Mouse (Mus musculus) layer of hippocampus, postnatal 14 days (tissue): ENCODE measurements around the gene Olfr640. TPM values are rescaled to one million over a fixed set of nuclear protein-coding genes. Genes with fewer than 3 reads are reported as not detected.

Experiments used
- DNase-seq, 2 experiments: peaks; one replicate each; pipeline ENCODE4 v3.0.0; 2021 to 2022; ENCODE audit warnings: low spot score in 2 of 2, mixed read lengths in 1 of 2
- long read RNA-seq, 2 experiments: library from polyadenylated mRNA; stranded (forward); transcript quantifications; one replicate each; pipeline ENCODE4 v2.0.0; 2021
- total RNA-seq, 2 experiments: library from RNA; stranded (reverse); gene quantifications; 2 replicates each; pipeline ENCODE4 v1.2.3; 2021

Olfr640 gene
- not detected for total RNA-seq
- long read RNA-seq, experiment 1, result 0 reads
- long read RNA-seq, experiment 2, result 0 reads

DNA sequence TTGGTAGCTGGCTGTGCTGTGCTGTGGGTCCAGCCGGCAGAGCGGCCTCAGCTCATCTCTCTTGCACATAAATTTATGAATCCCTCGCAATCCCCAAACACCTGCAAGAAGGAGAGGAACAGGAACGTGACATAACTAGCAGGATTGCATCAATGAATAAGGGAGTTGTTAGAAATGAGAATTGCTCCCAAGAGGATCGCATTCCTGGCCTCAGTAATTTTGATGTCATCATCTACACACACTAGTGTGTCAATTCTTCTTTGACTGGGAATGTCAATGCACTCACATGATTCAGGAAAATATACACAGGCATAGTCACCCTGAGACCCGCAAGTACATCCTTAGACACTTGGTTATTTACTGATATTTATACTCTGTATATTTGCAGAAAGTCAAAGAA, at the start of gene Olfr640:
Olfr640 (minus strand) TSS at position 101 of the 400 bp plus-strand sequence.
- DNase-seq, result no peak

DNA sequence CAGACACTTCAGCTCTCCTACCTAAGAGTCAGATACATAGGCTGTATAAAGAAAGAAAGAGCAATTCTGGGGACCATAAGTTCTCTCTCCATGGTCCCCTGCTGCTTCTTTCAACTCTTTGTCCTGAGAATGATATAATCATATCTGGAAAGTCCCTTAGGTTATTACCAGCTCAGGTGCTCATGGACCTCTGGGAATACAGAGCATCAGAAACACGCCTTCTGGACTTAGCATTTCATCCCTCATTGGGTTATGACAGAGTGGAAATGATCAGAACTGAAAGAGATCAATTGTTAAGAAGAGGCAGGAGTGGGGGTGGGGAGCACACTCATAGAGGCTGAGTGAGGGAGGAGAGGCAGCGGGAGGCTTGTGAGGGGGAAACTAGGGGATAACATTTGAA, 46.4 kb upstream of the Olfr640 start, which contains the start of gene Olfr644:
Olfr644 (minus strand) TSS at position 101 of the 400 bp plus-strand sequence.
- DNase-seq, result no peak

DNA sequence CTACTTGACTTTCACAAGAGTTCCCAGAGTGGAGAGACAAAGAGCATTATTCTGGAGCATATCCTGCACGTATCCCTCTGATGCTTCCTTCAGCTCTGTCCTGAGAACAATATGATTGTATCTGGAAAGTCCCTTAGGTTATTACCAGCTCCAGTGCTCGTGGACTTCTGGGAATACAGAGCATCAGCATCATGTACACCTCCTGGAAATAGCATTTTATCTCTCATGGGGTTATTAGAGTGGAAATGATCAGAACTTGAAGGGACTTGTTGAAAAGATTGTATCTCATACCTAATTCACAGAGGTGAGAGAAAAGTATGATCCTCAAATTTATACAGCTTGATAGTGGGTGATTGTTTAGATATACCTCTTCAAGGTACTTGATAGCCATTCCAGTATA, 36.0 kb upstream of the Olfr640 start, which contains the start of gene 4930516K23Rik:
4930516K23Rik (minus strand) TSS at position 101 of the 400 bp plus-strand sequence.
- no peak for DNase-seq

DNA sequence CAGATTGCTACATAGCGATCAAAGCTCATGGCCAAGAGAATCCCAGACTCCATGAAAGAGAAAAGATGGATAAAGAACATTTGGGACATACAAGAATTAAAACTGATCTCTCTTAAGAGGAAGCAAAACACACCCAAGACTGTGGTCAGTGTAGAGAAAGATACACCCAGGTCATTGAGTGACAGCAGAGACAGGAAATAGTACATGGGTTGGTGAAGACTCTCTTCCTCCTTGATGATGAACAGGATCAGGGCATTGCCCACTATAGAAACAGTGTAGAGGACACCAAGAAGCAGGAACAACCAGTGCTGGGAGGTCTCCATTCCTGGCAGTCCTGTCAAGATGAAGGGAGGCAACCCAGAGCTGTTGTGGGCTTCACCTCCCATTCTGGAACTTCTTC, 33.8 kb upstream of the Olfr640 start:
- DNase-seq, result no peak

DNA sequence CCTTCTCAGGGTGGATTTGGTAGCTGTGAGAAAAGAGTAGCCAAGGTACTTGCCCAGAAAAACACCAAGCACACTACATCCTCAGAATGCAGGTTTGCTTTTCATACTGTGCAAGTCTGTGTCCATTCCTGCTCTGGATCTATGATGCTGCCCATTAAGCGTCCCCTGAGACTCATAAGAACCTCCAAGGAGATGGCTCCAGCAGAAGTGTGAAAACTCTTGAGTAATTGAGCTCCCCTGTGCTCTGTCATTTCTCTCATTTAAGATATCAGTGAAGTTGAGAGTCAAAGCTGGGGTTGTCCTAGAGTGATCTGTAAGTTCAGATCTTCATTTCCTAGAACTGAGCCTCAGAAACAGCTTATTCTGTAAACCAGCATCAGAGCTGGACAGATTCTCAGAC, 27.2 kb upstream of the Olfr640 start, which contains the start of gene Olfr642:
Olfr642 (minus strand) TSS at position 101 of the 400 bp plus-strand sequence.
- no peak for DNase-seq

DNA sequence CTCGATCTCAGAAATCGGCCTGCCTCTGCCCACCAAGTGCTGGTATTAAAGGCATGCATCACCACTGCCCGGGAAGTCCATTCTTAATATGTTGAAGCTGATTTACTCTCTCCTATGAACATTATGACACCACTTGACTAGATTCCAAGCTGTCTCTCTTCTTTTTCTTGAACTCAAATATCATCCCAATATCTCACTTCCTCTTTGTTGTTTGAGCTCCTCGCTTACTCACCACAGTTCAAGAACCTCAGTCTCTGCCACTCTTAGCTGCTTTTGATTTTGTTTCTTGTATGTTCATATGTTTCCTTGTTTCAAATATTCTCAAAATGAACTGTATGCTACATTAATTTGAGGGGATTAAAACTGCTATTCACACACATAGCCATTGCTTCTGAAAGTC, 25.4 kb upstream of the Olfr640 start:
- no peak for DNase-seq

DNA sequence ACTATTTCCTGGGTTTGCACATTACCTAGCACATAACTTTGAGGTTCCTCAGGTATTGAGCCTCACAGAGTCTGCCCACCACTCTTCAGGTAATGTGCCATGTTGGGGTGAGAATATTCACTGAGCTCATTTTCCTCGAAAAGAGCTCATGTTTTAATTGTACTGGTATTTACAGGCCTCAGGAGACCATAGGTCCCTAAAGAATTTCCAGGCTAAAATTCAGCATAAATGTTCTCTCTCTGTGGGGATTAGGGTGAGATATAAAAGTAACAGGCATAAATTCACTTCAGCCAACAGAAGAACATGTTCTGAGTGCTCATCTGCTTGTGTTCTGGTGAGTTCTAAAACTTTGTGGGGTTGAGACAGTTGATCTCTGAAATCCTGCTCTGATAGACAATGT, 9.8 kb upstream of the Olfr640 start, which contains the start of gene Olfr641:
Olfr641 (plus strand) TSS at position 301 of the 400 bp plus-strand sequence.
- no peak for DNase-seq

DNA sequence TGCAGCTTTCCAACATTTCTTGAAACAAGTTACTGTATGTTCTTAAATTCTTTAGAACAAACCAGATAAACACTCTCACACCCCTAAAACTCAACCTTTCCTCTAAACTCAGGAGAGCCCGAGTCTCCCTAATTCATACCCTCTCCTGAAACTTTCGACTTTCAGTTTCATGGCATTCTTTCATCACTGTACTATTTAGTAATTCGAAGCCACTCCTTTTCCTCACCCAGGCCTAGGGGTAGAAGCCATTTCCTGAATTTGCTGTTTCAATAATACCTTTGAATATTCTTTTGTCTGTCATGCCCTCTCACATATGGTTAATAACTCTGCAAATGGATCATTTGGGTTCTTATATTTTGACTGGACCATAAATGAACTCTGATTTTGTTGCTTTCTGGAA, 1.6 kb upstream of the Olfr640 start:
- DNase-seq, result no peak

DNA sequence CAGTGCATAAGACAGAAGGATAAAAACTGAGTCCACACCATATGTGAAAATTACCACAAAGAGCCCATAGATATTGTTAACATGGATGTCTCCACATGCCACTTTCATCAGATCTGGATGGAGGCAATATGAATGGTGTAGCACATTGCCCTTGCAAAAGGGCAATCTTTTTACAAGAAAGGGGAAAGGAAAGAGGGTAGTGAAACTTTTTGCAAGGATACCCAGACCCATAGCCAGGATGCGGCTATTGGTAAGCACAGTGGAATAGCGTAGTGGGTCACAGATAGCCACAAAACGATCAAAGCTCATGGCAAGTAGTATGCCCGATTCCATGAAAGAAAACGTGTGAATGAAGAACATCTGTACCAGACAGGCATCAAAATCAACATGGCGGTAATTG, 3.7 kb downstream of the Olfr640 start:
- DNase-seq, result no peak

DNA sequence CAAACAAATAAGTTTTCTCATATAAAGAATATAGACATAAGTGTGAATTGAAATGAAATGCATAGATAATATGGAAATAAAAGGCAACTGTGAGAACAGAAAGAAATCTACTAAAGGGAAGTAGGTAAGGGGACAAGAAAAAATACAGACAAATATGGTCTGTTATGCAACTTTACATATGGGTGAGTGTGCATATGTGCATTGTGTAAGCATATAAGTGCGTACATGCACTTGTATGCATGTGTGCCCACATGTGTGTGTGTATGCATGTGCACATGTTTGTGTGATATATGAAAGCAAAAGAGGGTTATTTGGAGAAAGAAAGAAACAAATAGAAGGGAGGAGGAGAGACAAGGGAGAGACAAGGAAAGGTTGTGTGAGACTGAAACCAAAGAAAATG, 6.4 kb downstream of the Olfr640 start:
- DNase-seq, result no peak

DNA sequence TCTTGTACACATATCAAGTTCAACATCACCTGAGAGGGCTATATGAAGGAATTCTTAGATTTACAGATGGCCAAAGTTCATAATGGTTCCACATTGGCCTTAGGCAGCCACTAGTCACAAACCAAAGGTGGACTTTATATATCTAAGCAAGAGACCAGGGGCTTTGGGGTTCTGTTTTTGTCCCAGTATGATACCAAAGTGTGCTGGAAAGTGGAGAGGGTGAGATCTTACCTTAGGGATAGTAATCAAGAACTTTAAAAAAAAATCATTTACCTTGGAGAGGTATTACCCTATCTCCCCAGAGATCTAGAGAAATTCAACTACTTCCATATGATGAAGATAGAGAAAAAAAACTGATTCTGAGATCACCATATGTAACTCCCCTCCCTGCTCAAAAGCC, 8.2 kb downstream of the Olfr640 start, which contains the start of gene Olfr639:
Olfr639 (minus strand) TSS at position 101 of the 400 bp plus-strand sequence.
- no peak for DNase-seq

DNA sequence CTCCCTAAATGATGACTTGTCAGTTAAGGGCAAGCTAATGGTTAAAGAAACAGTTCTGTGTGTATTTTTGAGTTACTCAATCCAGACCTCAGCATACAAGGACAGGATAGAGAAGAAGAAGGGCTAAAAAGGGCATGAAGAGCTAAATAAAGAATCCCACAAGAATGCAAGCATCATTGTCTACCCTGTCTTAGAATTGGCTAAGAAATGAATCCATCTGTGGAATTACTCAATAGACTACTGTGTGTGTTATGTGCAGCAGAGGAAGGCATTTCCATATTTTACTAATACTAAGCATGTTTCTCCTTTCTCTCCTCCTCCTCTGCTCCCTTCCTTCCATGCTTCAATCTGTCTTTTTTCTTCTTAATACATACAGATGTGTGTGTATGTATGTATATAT, 26.2 kb downstream of the Olfr640 start:
- no peak for DNase-seq

DNA sequence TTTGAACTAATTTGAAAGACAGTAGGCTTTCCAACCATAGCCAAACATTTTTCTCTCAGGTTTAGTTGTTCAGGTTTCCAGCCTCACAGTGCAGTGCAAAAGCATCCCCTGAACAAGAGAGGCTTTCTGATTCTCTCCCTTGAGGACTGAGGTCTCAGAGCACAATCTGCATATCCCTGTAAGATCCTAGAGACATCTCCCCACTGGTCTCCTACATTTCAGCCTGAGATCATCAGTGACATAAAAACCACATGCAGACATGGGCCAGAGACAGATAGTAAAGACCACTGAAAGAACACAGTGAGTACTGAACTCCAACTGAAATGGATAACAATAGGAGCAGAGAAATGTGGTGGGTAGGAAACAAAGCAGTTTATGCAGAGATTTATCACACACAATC, 26.9 kb downstream of the Olfr640 start, which contains the start of gene Olfr638:
Olfr638 (plus strand) TSS at position 301 of the 400 bp plus-strand sequence.
- DNase-seq, result no peak

DNA sequence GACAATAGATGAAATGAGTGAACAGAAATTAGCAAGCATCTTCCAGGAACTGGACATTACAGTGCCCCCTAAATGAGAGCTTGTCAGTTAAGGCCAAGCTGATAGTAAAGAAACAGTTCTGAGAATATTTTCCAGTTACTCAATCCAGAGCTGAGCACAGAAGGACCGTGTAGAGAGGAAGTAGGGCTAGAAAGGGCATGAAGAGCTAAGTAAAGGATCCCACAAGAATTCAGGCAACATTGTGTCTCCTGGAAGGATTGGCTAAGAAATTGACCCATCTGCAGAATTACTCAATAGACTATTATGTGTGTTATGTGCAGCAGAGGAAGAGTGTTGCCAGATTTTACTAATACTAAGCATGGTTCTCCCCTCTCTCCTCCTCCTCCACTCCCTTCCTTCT, 53.6 kb downstream of the Olfr640 start:
- DNase-seq, result no peak

DNA sequence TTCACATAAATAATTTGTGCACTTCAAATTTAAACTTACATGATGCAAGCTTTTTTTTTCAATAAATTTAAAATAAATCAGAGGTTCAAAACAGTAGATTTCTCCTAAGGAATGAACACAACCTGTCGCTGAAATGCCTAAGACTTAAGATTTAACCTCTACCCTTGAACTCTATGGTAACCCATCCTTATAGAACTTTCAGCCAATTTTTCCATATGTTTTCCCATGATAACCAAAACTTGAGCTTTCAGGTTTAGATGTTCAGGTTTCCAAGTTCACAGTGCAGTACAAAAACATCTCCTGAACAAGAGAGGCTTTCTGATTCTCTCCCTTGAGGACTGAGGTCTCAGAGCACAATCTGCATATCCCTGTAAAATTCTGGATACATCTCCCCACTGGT, 54.5 kb downstream of the Olfr640 start, which contains the start of gene Olfr635:
Olfr635 (plus strand) TSS at position 301 of the 400 bp plus-strand sequence.
- no peak for DNase-seq

Other genes with a start within 250 kb of the Olfr640 start
- gene Olfr68, start 245.9 kb downstream of the Olfr640 start, total RNA-seq, result not detected
- gene Olfr67, start 233.8 kb downstream of the Olfr640 start, total RNA-seq, result not detected
- 10 to 100 TPM; 58.3 to 79.4 TPM for gene Hbb-bt, start 211.6 kb downstream of the Olfr640 start, total RNA-seq
- 100 to 1,000 TPM; 565 to 654 TPM for gene Hbb-bs, start 197.5 kb downstream of the Olfr640 start, total RNA-seq
- gene Hbb-bh2, start 185.1 kb downstream of the Olfr640 start, total RNA-seq, result not detected
- not detected for gene Hbb-bh1, start 182.4 kb downstream of the Olfr640 start, total RNA-seq
- not detected for gene Hbb-y, start 172.4 kb downstream of the Olfr640 start, total RNA-seq
- gene Olfr66, start 139.3 kb downstream of the Olfr640 start, total RNA-seq, result not detected
- not detected for gene Olfr64, start 131.1 kb downstream of the Olfr640 start, total RNA-seq
- gene Olfr65, start 122.1 kb downstream of the Olfr640 start, total RNA-seq, result not detected
- not detected for gene Olfr631, start 96.7 kb downstream of the Olfr640 start, total RNA-seq
- gene Olfr632, start 91.2 kb downstream of the Olfr640 start, total RNA-seq, result not detected
- not detected for gene Olfr633, start 81.1 kb downstream of the Olfr640 start, total RNA-seq
- gene Olfr635, start 54.4 kb downstream of the Olfr640 start, total RNA-seq, result under 1 TPM; 0.07 to 0.09 TPM
- gene Olfr638, start 26.8 kb downstream of the Olfr640 start, total RNA-seq, result not detected
- gene Olfr639, start 8.3 kb downstream of the Olfr640 start, total RNA-seq, result under 1 TPM; 0.07 to 0.19 TPM
- gene Olfr641, start 9.9 kb upstream of the Olfr640 start, total RNA-seq, result not detected
- gene Olfr642, start 27.1 kb upstream of the Olfr640 start, total RNA-seq, result not detected
- gene 4930516K23Rik, start 35.9 kb upstream of the Olfr640 start, total RNA-seq, result not detected
- not detected for gene Olfr644, start 46.3 kb upstream of the Olfr640 start, total RNA-seq
- gene Olfr645, start 59.9 kb upstream of the Olfr640 start, total RNA-seq, result not detected
- not detected for gene Olfr646, start 79.3 kb upstream of the Olfr640 start, total RNA-seq
- not detected for gene Ubqln5, start 104.3 kb upstream of the Olfr640 start, total RNA-seq
- gene Olfr643, start 111.8 kb upstream of the Olfr640 start, total RNA-seq, result not detected
- not detected for gene Ubqln3, start 117.7 kb upstream of the Olfr640 start, total RNA-seq
- gene Ubqlnl, start 125.0 kb upstream of the Olfr640 start, total RNA-seq, result not detected
- gene Olfm5, start 139.3 kb upstream of the Olfr640 start, total RNA-seq, result not detected
- gene Olfr648, start 157.8 kb upstream of the Olfr640 start, total RNA-seq, result under 1 TPM; 0.17 to 0.44 TPM
- gene Olfr649, start 170.4 kb upstream of the Olfr640 start, total RNA-seq, result not detected
- under 1 TPM; 0.28 to 0.33 TPM for gene Trim6, start 193.2 kb upstream of the Olfr640 start, total RNA-seq
- gene Trim34a, start 218.9 kb upstream of the Olfr640 start, total RNA-seq, result 1 to 10 TPM in 1 of 2 experiments, under 1 TPM in 1; 0.76 to 1.0 TPM